Mouse (Mus musculus): ENCODE measurements around the gene Birc5.

DNA sequence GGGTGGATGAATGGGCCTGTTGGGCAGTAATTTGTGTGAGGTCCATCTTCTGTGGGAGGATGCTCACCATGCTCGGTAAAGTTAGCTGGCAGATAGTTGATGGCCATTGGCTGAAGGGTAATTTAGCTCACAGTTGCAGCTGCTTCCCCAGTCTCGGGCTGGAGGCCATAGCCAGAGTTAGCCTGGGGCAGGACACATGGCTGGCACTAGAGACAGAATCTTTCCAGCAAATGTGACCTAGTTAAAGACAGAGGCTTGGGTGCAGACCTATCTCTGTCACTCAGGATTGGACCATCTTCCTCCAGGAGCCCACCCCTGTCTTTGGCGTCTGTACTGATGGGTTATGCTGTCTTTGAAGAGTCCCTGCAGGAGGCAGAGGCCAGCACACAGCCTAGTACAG lies 9.3 kb downstream of the Birc5 start:
- TF ChIP-seq POLR2A (IDR thresholded peaks at IDR 0.05; ENCODE audit: borderline replicate concordance, extremely low read depth, low read depth, low read length), result no peak
- TF ChIP-seq CTCF (IDR thresholded peaks at IDR 0.05; ENCODE audit: insufficient read depth, low read length), result no peak
